Mouse (Mus musculus): ENCODE measurements around the gene Upf2.

DNA sequence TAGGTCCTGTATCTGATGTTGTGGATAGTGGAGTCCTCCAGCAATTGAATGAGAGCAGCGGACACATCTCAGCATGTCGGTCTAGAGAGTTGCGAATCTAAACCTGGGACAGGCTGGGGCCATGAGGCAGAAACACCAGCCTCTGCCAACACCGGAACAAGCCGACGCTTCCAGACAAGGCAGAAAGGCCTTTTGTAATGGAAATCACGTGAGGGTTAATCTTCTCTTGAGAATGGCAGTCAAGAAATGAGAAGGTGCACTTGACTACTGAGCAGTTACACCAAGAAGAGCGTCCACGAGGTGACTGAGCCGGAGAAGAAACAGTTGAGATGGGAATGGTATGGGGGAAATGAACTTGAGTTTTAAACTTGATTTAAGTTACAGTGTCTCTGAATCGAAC is 104.2 kb downstream of the Upf2 start:
- TF ChIP-seq CTCF (IDR thresholded peaks at IDR 0.05; ENCODE audit: insufficient read depth, low read depth, low read length) = no peak
- no peak for TF ChIP-seq POLR2A (IDR thresholded peaks at IDR 0.05; ENCODE audit: insufficient read depth, low read depth, low read length)

Measured in olfactory bulb, adult 2 months (tissue).